Mouse (Mus musculus): Measurements from ENCODE around the gene Eif1. TPM values are rescaled to one million over a fixed set of nuclear protein-coding genes. Genes with fewer than 3 reads are reported as not detected.

The Eif1 gene
- polyA plus RNA-seq (2015; fragmentation: Illumina TruSeq; extraction: RNeasy Lipid Tissue Mini Kit (QIAGEN cat#74804); ENCODE audit: insufficient read depth, low replicate concordance) = 1,360 TPM

GRCm38 (mm10) chr11:100319492-100320171 is at the start of gene Eif1:
TSS of gene Eif1 (plus strand) at chr11:100319885.

GRCm38 (mm10) chr11:100333944-100334457 is 14.3 kb downstream of the Eif1 start, which contains the start of gene Gast:
TSS of gene Gast (plus strand) at chr11:100334407.

GRCm38 (mm10) chr11:100355972-100356818 is 36.5 kb downstream of the Eif1 start, which contains the start of gene Hap1:
TSS of gene Hap1 (minus strand) at chr11:100356128.

Other genes with a start within 250 kb of the Eif1 start
- not detected for gene Krt32, start 231.7 kb upstream of the Eif1 start, polyA plus RNA-seq (2015; fragmentation: Illumina TruSeq; extraction: RNeasy Lipid Tissue Mini Kit (QIAGEN cat#74804); ENCODE audit: insufficient read depth, low replicate concordance)
- gene Krt35, start 223.6 kb upstream of the Eif1 start, polyA plus RNA-seq (2015; fragmentation: Illumina TruSeq; extraction: RNeasy Lipid Tissue Mini Kit (QIAGEN cat#74804); ENCODE audit: insufficient read depth, low replicate concordance) = not detected
- not detected for gene Krt36, start 214.3 kb upstream of the Eif1 start, polyA plus RNA-seq (2015; fragmentation: Illumina TruSeq; extraction: RNeasy Lipid Tissue Mini Kit (QIAGEN cat#74804); ENCODE audit: insufficient read depth, low replicate concordance)
- gene Krt13, start 198.3 kb upstream of the Eif1 start, polyA plus RNA-seq (2015; fragmentation: Illumina TruSeq; extraction: RNeasy Lipid Tissue Mini Kit (QIAGEN cat#74804); ENCODE audit: insufficient read depth, low replicate concordance) = not detected
- not detected for gene Krt15, start 184.0 kb upstream of the Eif1 start, polyA plus RNA-seq (2015; fragmentation: Illumina TruSeq; extraction: RNeasy Lipid Tissue Mini Kit (QIAGEN cat#74804); ENCODE audit: insufficient read depth, low replicate concordance)
- gene Krt19, start 171.2 kb upstream of the Eif1 start, polyA plus RNA-seq (2015; fragmentation: Illumina TruSeq; extraction: RNeasy Lipid Tissue Mini Kit (QIAGEN cat#74804); ENCODE audit: insufficient read depth, low replicate concordance) = 0.37 TPM
- gene Krt9, start 126.6 kb upstream of the Eif1 start, polyA plus RNA-seq (2015; fragmentation: Illumina TruSeq; extraction: RNeasy Lipid Tissue Mini Kit (QIAGEN cat#74804); ENCODE audit: insufficient read depth, low replicate concordance) = not detected
- gene Krt14, start 112.3 kb upstream of the Eif1 start, polyA plus RNA-seq (2015; fragmentation: Illumina TruSeq; extraction: RNeasy Lipid Tissue Mini Kit (QIAGEN cat#74804); ENCODE audit: insufficient read depth, low replicate concordance) = not detected
- not detected for gene Krt16, start 71.0 kb upstream of the Eif1 start, polyA plus RNA-seq (2015; fragmentation: Illumina TruSeq; extraction: RNeasy Lipid Tissue Mini Kit (QIAGEN cat#74804); ENCODE audit: insufficient read depth, low replicate concordance)
- not detected for gene Krt17, start 58.9 kb upstream of the Eif1 start, polyA plus RNA-seq (2015; fragmentation: Illumina TruSeq; extraction: RNeasy Lipid Tissue Mini Kit (QIAGEN cat#74804); ENCODE audit: insufficient read depth, low replicate concordance)
- gene Krt42, start 50.0 kb upstream of the Eif1 start, polyA plus RNA-seq (2015; fragmentation: Illumina TruSeq; extraction: RNeasy Lipid Tissue Mini Kit (QIAGEN cat#74804); ENCODE audit: insufficient read depth, low replicate concordance) = not detected
- not detected for gene Gast, start 14.5 kb downstream of the Eif1 start, polyA plus RNA-seq (2015; fragmentation: Illumina TruSeq; extraction: RNeasy Lipid Tissue Mini Kit (QIAGEN cat#74804); ENCODE audit: insufficient read depth, low replicate concordance)
- 28.3 TPM for gene Hap1, start 36.2 kb downstream of the Eif1 start, polyA plus RNA-seq (2015; fragmentation: Illumina TruSeq; extraction: RNeasy Lipid Tissue Mini Kit (QIAGEN cat#74804); ENCODE audit: insufficient read depth, low replicate concordance)
- gene Jup, start 77.9 kb downstream of the Eif1 start, polyA plus RNA-seq (2015; fragmentation: Illumina TruSeq; extraction: RNeasy Lipid Tissue Mini Kit (QIAGEN cat#74804); ENCODE audit: insufficient read depth, low replicate concordance) = 19.0 TPM
- gene P3h4, start 95.0 kb downstream of the Eif1 start, polyA plus RNA-seq (2015; fragmentation: Illumina TruSeq; extraction: RNeasy Lipid Tissue Mini Kit (QIAGEN cat#74804); ENCODE audit: insufficient read depth, low replicate concordance) = 5.2 TPM
- gene Fkbp10, start 95.8 kb downstream of the Eif1 start, polyA plus RNA-seq (2015; fragmentation: Illumina TruSeq; extraction: RNeasy Lipid Tissue Mini Kit (QIAGEN cat#74804); ENCODE audit: insufficient read depth, low replicate concordance) = 5.2 TPM
- 53.8 TPM for gene Nt5c3b, start 121.9 kb downstream of the Eif1 start, polyA plus RNA-seq (2015; fragmentation: Illumina TruSeq; extraction: RNeasy Lipid Tissue Mini Kit (QIAGEN cat#74804); ENCODE audit: insufficient read depth, low replicate concordance)
- gene Klhl10, start 122.0 kb downstream of the Eif1 start, polyA plus RNA-seq (2015; fragmentation: Illumina TruSeq; extraction: RNeasy Lipid Tissue Mini Kit (QIAGEN cat#74804); ENCODE audit: insufficient read depth, low replicate concordance) = 0.41 TPM
- 11.0 TPM for gene Klhl11, start 152.9 kb downstream of the Eif1 start, polyA plus RNA-seq (2015; fragmentation: Illumina TruSeq; extraction: RNeasy Lipid Tissue Mini Kit (QIAGEN cat#74804); ENCODE audit: insufficient read depth, low replicate concordance)
- gene Acly, start 208.1 kb downstream of the Eif1 start, polyA plus RNA-seq (2015; fragmentation: Illumina TruSeq; extraction: RNeasy Lipid Tissue Mini Kit (QIAGEN cat#74804); ENCODE audit: insufficient read depth, low replicate concordance) = 92.7 TPM
- 0.15 TPM for gene Ttc25, start 225.7 kb downstream of the Eif1 start, polyA plus RNA-seq (2015; fragmentation: Illumina TruSeq; extraction: RNeasy Lipid Tissue Mini Kit (QIAGEN cat#74804); ENCODE audit: insufficient read depth, low replicate concordance)

All from spleen, adult 10 weeks (tissue).